Mouse (Mus musculus) hindbrain, embryonic 14.5 days (tissue): ENCODE measurements around the gene Mobp. TPM values are rescaled to one million over a fixed set of nuclear protein-coding genes. Genes with fewer than 3 reads are reported as not detected.

Experiments used
- ATAC-seq: fragments of 200-750 bp; cut with Nextera tagmentation; 2 replicates; pipeline ENCODE4 v1.8.0; 2017; ENCODE audit warnings: moderate number of reproducible peaks, mild to moderate bottlenecking, moderate TSS enrichment, moderate library complexity; ENCODE audit not compliant: low FRiP score
- DNase-seq: peaks from one replicate; pipeline ENCODE4 v3.0.0-alpha.2; 2015; ENCODE audit warnings: low spot score
- H3K27ac ChIP-seq: fragments of 300-500 bp; sonication (generic); 2 replicates; pipeline ENCODE4 v1.5.1; 2014; ENCODE audit warnings: mild to moderate bottlenecking, moderate library complexity
- H3K27me3 ChIP-seq: fragments of 300-500 bp; sonication (generic); 2 replicates; pipeline ENCODE4 v1.6.1; 2014; ENCODE audit warnings: mild to moderate bottlenecking, low read length, mixed read lengths; ENCODE audit not compliant: control insufficient read depth, insufficient read depth
- H3K36me3 ChIP-seq: fragments of 300-500 bp; sonication (generic); replicated peaks from 2 replicates; pipeline ENCODE4 v1.6.1; 2014; ENCODE audit not compliant: control insufficient read depth, insufficient read depth
- H3K4me1 ChIP-seq: fragments of 300-500 bp; sonication (generic); replicated peaks from 2 replicates; pipeline ENCODE4 v1.6.1; 2014; ENCODE audit warnings: antibody characterized with exemption, low read length, mixed read lengths; ENCODE audit not compliant: control insufficient read depth, insufficient read depth
- H3K4me2 ChIP-seq: fragments of 300-500 bp; sonication (generic); replicated peaks from 2 replicates; pipeline ENCODE4 v1.6.1; 2014; ENCODE audit warnings: mild to moderate bottlenecking, moderate library complexity
- H3K4me3 ChIP-seq: fragments of 300-500 bp; sonication (generic); replicated peaks from 2 replicates; pipeline ENCODE4 v1.5.1; 2014; ENCODE audit warnings: mild to moderate bottlenecking, low read length
- H3K9ac ChIP-seq: fragments of 300-500 bp; sonication (generic); 2 replicates; pipeline ENCODE4 v1.6.1; 2014
- H3K9me3 ChIP-seq: fragments of 300-500 bp; sonication (generic); 2 replicates; pipeline ENCODE4 v1.6.1; 2016; ENCODE audit warnings: low read length; ENCODE audit not compliant: control insufficient read depth
- WGBS: fragments of 180-500 bp; shearing (Covaris S2); extraction: QIAGEN DNeasy Blood & Tissue Kit; methylation state at CpG from one replicate; pipeline ENCODE4 v1.1.7; 2014; 5-methylcytosine and 5-hydroxymethylcytosine counted together
- polyA plus RNA-seq: library from polyadenylated mRNA; unstranded; fragments of >200 nt; fragmentation: Nextera tagmentation; extraction: Ambion mirVana; gene quantifications from 2 replicates; pipeline ENCODE4 v1.2.1, GENCODE M21; 2014

The Mobp gene
- polyA plus RNA-seq, 1 experiment from 2014 or later = 0.15 TPM

- no peaks in the 10 kb centered on the region for H3K36me3 ChIP-seq
- no peak for DNase-seq
- no peak overlapping the region for H3K9ac ChIP-seq
- H3K27ac ChIP-seq = no peak overlapping the region
- no peaks in the 10 kb centered on the region for H3K4me1 ChIP-seq
- H3K4me2 ChIP-seq = no peak overlapping the region
- 78% methylated on average over 3 of the region's 3 CpGs for WGBS
- H3K4me3 ChIP-seq = no peak overlapping the region
- no peaks in the 10 kb centered on the region for H3K27me3 ChIP-seq
- no peak for ATAC-seq
- H3K9me3 ChIP-seq = no peaks in the 10 kb centered on the region
These were observed 69.9 kb downstream of the Mobp start for GRCm38 (mm10) chr9:120219411-120219810.

Other genes with a start within 250 kb of the Mobp start
- 24.3 and 27.9 TPM in 2 replicates for gene Gorasp1, start 212.1 kb upstream of the Mobp start, polyA plus RNA-seq
- 1.2 TPM in 2 replicates for gene Ttc21a, start 212.1 kb upstream of the Mobp start, polyA plus RNA-seq
- 0.68 and 0.80 TPM in 2 replicates for gene Csrnp1, start 165.0 kb upstream of the Mobp start, polyA plus RNA-seq
- gene Xirp1, start 126.1 kb upstream of the Mobp start, polyA plus RNA-seq = 0.04 TPM in 1 of 2 replicates, not detected in the other
- 6.5 and 9.0 TPM in 2 replicates for gene Cx3cr1, start 79.8 kb upstream of the Mobp start, polyA plus RNA-seq
- gene Ccr8, start 57.6 kb upstream of the Mobp start, polyA plus RNA-seq = not detected in 2 replicates
- 38.3 and 43.0 TPM in 2 replicates for gene Slc25a38, start 39.3 kb upstream of the Mobp start, polyA plus RNA-seq
- gene Rpsa, start 22.0 kb upstream of the Mobp start, polyA plus RNA-seq = 1,110 and 1,180 TPM in 2 replicates
- 7.7 and 8.7 TPM in 2 replicates for gene Myrip, start 151.8 kb downstream of the Mobp start, polyA plus RNA-seq